Mouse (Mus musculus) forebrain, embryonic 14.5 days (tissue): Measurements from ENCODE around the gene Atn1. TPM values are rescaled to one million over a fixed set of nuclear protein-coding genes. Genes with fewer than 3 reads are reported as not detected.
"Not testable (repeated sequence)": the region's sequence is repeated elsewhere in the genome, so short reads cannot be mapped to it uniquely, and the experiment has no call there.

Experiments used
- ATAC-seq: fragments of 200-750 bp; cut with Nextera tagmentation; 2 replicates; pipeline ENCODE4 v1.8.0; 2017; ENCODE audit warnings: mild to moderate bottlenecking, moderate library complexity
- DNase-seq: peaks from one replicate; pipeline ENCODE4 v3.0.0-alpha.2; 2015; ENCODE audit warnings: low spot score
- H3K27ac ChIP-seq: fragments of 300-500 bp; sonication (generic); 2 replicates; pipeline ENCODE4 v1.5.1; 2014; ENCODE audit warnings: low read depth, mild to moderate bottlenecking, control low read depth, low read length, moderate library complexity
- H3K27me3 ChIP-seq: fragments of 300-500 bp; sonication (generic); replicated peaks from 2 replicates; pipeline ENCODE4 v1.6.1; 2014; ENCODE audit warnings: low read length, control low read depth, mixed read lengths; ENCODE audit not compliant: control insufficient read depth, insufficient read depth
- H3K36me3 ChIP-seq: fragments of 300-500 bp; sonication (generic); 2 replicates; pipeline ENCODE4 v1.6.1; 2014; ENCODE audit warnings: low read length, control low read depth; ENCODE audit not compliant: control insufficient read depth, insufficient read depth
- H3K4me1 ChIP-seq: fragments of 300-500 bp; sonication (generic); 2 replicates; pipeline ENCODE4 v1.6.1; 2014; ENCODE audit warnings: antibody characterized with exemption, low read length, control low read depth; ENCODE audit not compliant: control insufficient read depth, insufficient read depth
- H3K4me2 ChIP-seq: fragments of 300-500 bp; sonication (generic); 2 replicates; pipeline ENCODE4 v1.6.1; 2014; ENCODE audit warnings: mild to moderate bottlenecking, control low read depth, low read length
- H3K4me3 ChIP-seq: fragments of 300-500 bp; sonication (generic); 2 replicates; pipeline ENCODE4 v1.5.1; 2014; ENCODE audit warnings: low read depth, low read length, control low read depth
- H3K9ac ChIP-seq: fragments of 300-500 bp; sonication (generic); 2 replicates; pipeline ENCODE4 v1.6.1; 2014; ENCODE audit warnings: mild to moderate bottlenecking, low read length, control low read depth, moderate library complexity
- H3K9me3 ChIP-seq: fragments of 300-500 bp; sonication (generic); replicated peaks from 2 replicates; pipeline ENCODE4 v1.6.1; 2016; ENCODE audit warnings: low read length, control low read depth, mixed read lengths; ENCODE audit not compliant: control insufficient read depth
- WGBS: fragments of 180-500 bp; shearing (Covaris S2); extraction: QIAGEN DNeasy Blood & Tissue Kit; methylation state at CpG from one replicate; pipeline ENCODE4 v1.1.7; 2014; 5-methylcytosine and 5-hydroxymethylcytosine counted together
- polyA plus RNA-seq: library from polyadenylated mRNA; unstranded; fragments of >200 nt; fragmentation: Nextera tagmentation; extraction: Ambion mirVana; gene quantifications from 2 replicates; pipeline ENCODE4 v1.2.1, GENCODE M21; 2014

The Atn1 gene
- polyA plus RNA-seq, result 12.2 and 16.6 TPM in 2 replicates

DNA sequence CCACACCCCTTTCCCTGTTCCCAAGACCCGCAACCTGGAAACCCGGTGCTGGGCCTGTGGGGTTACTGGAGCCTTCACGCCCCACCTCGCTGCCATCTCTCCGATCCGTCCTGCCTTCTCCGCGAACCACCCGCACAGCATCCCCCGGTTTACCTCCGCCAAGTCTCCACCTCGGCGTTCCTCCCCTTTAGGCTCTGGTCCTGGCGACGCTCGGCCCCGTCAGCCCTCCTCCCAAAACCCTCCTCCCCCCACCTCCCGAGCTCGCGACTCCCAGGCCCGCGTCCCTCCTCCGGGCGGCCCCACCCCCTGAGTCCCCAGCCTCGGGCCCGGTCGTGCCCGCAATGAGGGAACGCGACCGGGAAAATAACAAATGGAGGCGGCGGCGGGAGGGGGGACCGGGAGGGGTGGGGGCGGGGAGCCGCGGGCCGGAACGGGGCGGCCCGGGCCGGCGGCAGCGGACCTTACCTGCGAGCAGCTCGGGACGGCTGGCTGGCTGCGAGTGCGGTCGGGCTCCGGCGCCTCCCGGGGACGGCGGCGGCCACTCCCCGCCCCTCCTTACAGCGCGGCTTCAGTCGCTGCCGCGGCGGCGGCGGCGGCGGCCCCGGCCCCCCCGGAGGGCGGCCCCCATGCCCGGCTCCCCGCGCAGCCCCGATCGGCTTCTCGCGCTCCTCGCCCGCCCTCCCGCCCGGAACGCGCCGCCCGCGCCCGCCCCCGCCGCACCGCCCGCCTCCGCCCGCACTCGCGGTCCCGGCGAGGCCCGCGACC lies at the start of gene Atn1, which contains the start of gene Gm45234:
Gene Atn1, minus strand, starts transcription at position 694 of the 765 bp plus-strand sequence.
Gene Gm45234, minus strand, starts transcription at position 191 of the 765 bp plus-strand sequence.
- Histone ChIP-seq H3K4me3 (peak within 1 kb of the TSS; percentile 81), H3K9me3 (no peaks in the 10 kb centered on the region), H3K4me1 (peaks cover 39% of the 10 kb centered on the region), H3K4me2 (peak within 1 kb of the TSS; percentile 65), H3K27ac (peak within 1 kb of the TSS; percentile 97), H3K27me3 (no peaks in the 10 kb centered on the region), H3K36me3 (peaks cover 5% of the 10 kb centered on the region; the same call in 1 of the 2 replicates), H3K9ac (peak within 1 kb of the TSS; percentile 96)
- DNase-seq (peak; percentile 79), ATAC-seq (peak; percentile 65)
- WGBS, result under 1% methylated on average over 42 of the region's 100 CpGs

DNA sequence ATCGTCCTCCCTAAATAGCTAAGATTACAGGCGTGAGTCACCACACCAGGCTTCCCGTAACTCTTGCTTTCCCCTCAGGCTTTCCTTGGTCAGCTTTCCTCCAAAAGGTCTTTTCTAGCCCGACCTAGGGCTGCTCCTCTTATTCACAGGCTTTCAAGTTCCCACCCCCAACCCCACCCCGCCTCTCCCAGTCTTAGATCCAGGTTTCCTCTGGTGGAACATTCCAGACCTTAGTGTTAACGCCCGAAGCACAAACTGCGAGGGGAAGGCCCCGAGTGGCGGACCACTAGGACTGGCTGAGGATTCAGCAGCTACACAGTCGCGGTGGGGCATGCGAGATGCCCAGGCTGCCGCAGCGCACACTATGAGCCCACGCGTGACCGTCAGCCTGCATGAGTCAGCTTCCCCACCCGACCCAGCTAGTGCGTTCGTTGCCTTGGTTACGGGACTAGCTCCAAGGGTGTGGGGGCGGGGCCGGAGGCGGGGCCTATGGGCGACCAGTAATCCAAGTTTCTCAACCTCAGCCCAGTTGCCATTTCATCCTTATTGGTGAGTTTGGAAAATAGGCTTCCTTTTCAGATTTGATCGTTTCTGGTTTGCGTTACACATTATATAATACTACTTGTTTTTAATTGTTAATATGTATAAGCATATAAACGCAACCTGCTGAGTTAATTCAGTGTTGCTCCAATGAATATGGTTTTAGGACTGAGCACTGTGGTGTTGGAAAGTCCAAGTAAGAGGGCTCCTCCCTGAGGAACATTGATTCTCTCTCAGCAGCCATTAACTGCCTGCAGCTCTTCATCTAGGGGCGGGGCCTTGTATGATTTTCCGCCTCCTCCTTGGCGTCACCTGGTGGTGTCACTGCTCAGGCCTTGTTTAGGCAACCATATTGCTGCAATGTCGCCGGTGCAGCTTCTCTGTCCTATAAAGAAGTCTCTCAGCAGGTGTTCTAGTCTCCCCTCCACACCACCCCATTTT lies 49.3 kb upstream of the Atn1 start:
- Histone ChIP-seq H3K27me3 (no peaks in the 10 kb centered on the region), H3K4me2 (peak overlapping the region; percentile 60), H3K36me3 (0 out of 2 replicates have a peak, but pooled peaks cover 7% of the 10 kb centered on the region), H3K27ac (peak overlapping the region; percentile 31), H3K9me3 (no peaks in the 10 kb centered on the region), H3K4me1 (peaks cover 11% of the 10 kb centered on the region), H3K9ac (peak overlapping the region; percentile 47; the same call in 1 of the 2 replicates), H3K4me3 (peak overlapping the region; percentile 30)
- WGBS, result 2% methylated on average over 34 of the region's 34 CpGs
- ATAC-seq, result peak; percentile 81
- peak; percentile 96 for DNase-seq

- no peaks in the 10 kb centered on the region for H3K9me3 ChIP-seq
- no peaks in the 10 kb centered on the region for H3K27me3 ChIP-seq
- no peaks in the 10 kb centered on the region for H3K36me3 ChIP-seq
- peaks cover 8% of the 10 kb centered on the region for H3K4me1 ChIP-seq
- DNase-seq (no peak), ATAC-seq (no peak)
- H3K27ac ChIP-seq, result no peak overlapping the region
- H3K4me2 ChIP-seq, result no peak overlapping the region
- H3K9ac ChIP-seq, result no peak overlapping the region
- WGBS, result 87% methylated on average over 3 of the region's 3 CpGs
- H3K4me3 ChIP-seq, result no peak overlapping the region
Measured at GRCm38 (mm10) chr6:124804341-124804740, 48.0 kb upstream of the Atn1 start.

DNA sequence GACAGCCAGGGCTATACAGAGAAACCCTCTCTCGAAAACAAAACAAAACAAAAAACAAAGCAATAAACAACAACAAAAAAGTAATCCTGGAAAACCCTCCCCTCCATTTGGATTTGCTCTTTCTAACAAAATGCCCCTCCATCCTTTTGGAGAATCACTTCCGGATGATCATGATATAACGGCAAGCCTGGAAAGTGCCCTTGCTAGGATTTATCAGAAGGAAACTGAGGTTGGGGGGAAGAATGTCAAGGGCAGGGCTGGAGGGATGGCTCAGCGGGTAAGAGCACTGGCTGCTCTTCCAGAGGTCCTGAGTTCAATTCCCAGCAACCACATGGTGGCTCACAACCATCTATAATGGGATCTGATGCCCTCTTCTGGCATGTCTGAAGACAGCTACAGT lies 47.4 kb upstream of the Atn1 start:
- DNase-seq, H3K9me3 ChIP-seq, H3K4me3 ChIP-seq, H3K9ac ChIP-seq, H3K27ac ChIP-seq, H3K4me1 ChIP-seq, H3K36me3 ChIP-seq, H3K27me3 ChIP-seq, H3K4me2 ChIP-seq, ATAC-seq: not testable (repeated sequence)
- WGBS, result 95% methylated on average over 4 of the region's 4 CpGs

- Histone ChIP-seq H3K4me1 (peaks cover 3% of the 10 kb centered on the region; the same call in 1 of the 2 replicates), H3K9ac (no peak overlapping the region), H3K27me3 (no peaks in the 10 kb centered on the region), H3K9me3 (no peaks in the 10 kb centered on the region), H3K4me3 (no peak overlapping the region), H3K4me2 (no peak overlapping the region), H3K27ac (no peak overlapping the region), H3K36me3 (no peaks in the 10 kb centered on the region)
- DNase-seq (no peak), ATAC-seq (no peak)
- WGBS, result 79% methylated on average over 3 of the region's 3 CpGs
Measured at GRCm38 (mm10) chr6:124803061-124803460, 46.7 kb upstream of the Atn1 start.

DNA sequence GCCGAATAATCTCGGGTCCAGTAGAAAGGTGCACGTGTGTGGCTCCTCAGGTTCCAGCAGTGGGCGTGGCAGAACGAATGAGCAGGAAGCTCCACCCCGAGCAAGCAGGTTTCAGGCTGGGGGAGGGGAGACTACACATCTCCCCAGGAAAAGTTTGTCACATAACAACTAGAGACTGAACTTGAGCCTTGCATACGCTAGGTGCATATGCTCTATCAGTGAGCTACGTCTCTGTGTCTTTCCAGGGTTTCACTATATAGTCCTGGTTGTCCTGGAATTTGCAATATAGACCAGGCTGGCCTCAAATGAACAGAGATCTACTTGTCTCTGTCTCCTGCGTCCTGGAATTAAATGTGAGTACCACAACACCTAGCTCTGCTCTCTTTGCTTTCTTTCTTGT lies 46.1 kb upstream of the Atn1 start:
- not testable (repeated sequence) for ATAC-seq, DNase-seq

GRCm38 (mm10) chr6:124796200-124796599 lies 39.9 kb upstream of the Atn1 start:
- no peaks in the 10 kb centered on the region for H3K4me1 ChIP-seq
- H3K27me3 ChIP-seq, result no peaks in the 10 kb centered on the region
- no peaks in the 10 kb centered on the region for H3K9me3 ChIP-seq
- H3K27ac ChIP-seq, result no peak overlapping the region
- no peak overlapping the region for H3K4me3 ChIP-seq
- H3K4me2 ChIP-seq, result no peak overlapping the region
- no peak overlapping the region for H3K9ac ChIP-seq
- WGBS, result 92% methylated on average over 2 of the region's 2 CpGs
- DNase-seq, result no peak
- no peak for ATAC-seq
- H3K36me3 ChIP-seq, result no peaks in the 10 kb centered on the region

More for the DNA sequence above, 46.1 kb upstream of the Atn1 start:
- not testable (repeated sequence) for H3K27ac ChIP-seq, H3K9me3 ChIP-seq, H3K4me1 ChIP-seq, H3K36me3 ChIP-seq, H3K4me2 ChIP-seq, H3K9ac ChIP-seq, H3K27me3 ChIP-seq, H3K4me3 ChIP-seq
- 20% methylated on average over 5 of the region's 9 CpGs for WGBS

DNA sequence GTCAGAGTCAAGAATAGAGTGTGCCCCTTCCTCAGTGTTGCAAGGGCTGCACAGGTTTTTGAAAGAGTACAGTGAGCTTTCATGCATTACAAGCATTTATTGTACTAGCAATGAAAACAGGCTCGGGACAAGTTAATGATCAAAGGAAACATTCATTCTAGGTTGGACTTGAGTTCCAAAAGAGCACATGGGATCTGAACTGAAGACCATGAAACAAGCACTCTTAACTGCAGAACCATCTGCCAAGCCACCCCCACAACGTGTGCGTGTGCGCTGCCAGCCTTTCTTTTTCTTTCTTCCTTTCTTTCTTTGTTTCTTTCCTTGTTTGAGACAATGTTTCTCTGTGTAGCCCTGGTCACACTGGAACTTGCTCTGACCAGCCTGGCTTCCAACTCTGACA lies 39.5 kb upstream of the Atn1 start:
- ATAC-seq (no peak), DNase-seq (no peak)
- no peaks in the 10 kb centered on the region for H3K4me1 ChIP-seq
- 48% methylated on average over 4 of the region's 4 CpGs for WGBS
- H3K27me3 ChIP-seq, result no peaks in the 10 kb centered on the region
- no peaks in the 10 kb centered on the region for H3K9me3 ChIP-seq
- no peak overlapping the region for H3K27ac ChIP-seq
- no peak overlapping the region for H3K9ac ChIP-seq
- H3K36me3 ChIP-seq, result no peaks in the 10 kb centered on the region
- H3K4me3 ChIP-seq, result no peak overlapping the region
- no peak overlapping the region for H3K4me2 ChIP-seq
